Mouse (Mus musculus) activated CD4-positive, CD25-positive, alpha-beta regulatory T cell, adult 4 months (primary cell): ENCODE measurements around the gene Zfp185. TPM values are rescaled to one million over a fixed set of nuclear protein-coding genes. Genes with fewer than 3 reads are reported as not detected.

Experiments used
- ATAC-seq: one replicate; pipeline ENCODE4 v1.8.0; 2017
- polyA plus RNA-seq, 2 experiments: library from polyadenylated mRNA; unstranded; fragments of 100-300 nt; shearing (Covaris generic); gene quantifications; one replicate each; pipeline ENCODE4 v1.2.1; 2017

Zfp185 gene
- not detected for polyA plus RNA-seq

DNA sequence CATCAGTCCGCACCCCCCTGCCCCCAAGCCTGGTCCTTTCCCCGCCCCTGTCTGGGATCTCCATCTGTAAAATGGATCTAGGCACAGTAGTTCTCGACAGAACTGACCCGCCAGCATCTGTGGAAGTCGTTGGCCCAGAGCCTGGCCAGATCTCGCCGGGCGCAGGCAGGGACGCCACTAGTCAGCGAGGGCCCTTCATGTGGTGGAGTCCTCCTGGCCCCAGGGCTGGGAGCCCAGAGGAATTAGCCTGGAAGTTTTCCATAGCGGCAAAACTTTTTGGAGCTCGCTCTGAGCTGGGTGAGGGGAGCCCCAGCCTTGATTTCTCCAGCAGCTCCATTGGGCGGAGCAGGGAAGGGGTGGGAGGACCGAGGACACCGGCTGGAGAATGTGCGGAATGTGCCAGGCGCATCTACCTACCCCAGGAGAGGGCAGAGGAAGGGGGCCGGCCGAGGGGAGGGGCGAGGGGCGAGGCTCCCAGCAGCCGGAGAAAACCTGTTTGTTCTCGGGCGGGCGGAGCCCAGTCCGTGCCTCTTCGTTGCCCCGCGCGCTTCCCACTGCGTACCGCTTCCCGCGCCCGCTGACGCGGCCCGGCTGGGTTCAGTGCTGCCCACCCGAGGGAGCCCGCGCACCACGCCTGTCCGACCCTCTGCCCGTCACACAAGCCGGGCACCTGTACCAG lies at the start of gene Zfp185:
Gene Zfp185 (plus strand): TSS at position 499 of the 679 bp plus-strand sequence.
- ATAC-seq, result no peak

DNA sequence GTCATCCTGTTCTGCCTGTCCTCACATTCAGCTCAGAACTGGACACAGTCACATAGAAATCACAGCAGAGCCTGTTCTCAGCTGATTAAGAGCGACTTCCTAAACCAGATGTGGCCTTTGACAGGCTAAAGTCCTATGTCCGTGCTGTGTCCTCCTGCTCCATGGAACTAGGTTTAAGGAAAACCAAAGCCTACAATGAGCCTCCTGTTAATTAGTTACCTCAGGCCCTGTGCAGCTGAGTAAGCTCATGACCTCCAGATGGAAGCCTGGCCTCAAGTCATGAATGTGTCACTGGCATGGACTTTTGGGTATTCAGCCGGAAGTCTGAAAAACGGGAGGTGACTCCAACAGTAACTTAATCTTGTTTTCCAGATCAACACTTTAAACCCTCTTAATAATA lies 33.7 kb upstream of the Zfp185 start:
- no peak for ATAC-seq

DNA sequence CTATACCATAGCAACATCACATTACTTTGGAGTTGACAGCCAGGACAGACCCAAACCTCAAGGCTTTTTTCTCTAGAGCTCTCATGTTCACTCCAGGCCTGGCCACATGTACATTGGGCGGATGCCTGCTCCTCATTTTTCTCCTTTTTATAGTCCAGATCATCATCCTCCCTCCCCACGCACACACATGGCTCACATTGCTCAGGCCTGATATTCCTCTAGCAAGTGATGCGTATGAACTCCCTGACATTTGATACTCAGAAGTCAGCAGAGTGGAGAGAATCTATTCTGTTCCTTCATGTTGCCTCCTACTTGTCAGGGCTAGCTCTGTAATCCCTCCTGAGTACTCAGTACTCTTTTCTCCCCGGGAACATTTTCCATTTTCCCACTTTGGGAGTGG lies 30.7 kb upstream of the Zfp185 start:
- no peak for ATAC-seq

DNA sequence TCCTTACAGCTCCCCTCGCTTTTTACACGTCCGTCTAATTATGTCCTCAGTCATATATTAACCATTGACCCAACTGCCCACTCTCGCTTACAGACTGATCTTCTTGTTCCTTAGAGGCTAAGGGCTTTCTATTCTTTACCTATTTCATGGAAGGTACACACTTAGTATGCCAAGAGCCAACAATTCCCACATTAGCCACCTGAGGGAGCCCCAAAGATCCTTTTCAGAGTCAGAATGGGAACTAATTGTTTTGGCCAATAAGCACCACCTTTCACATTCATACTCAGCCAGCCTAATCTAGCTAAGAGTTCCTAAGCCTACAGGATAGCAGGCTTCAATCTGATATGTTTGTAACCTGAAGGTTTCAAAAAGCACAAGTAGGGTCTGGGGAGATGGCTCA lies 26.7 kb upstream of the Zfp185 start:
- ATAC-seq, result no peak

DNA sequence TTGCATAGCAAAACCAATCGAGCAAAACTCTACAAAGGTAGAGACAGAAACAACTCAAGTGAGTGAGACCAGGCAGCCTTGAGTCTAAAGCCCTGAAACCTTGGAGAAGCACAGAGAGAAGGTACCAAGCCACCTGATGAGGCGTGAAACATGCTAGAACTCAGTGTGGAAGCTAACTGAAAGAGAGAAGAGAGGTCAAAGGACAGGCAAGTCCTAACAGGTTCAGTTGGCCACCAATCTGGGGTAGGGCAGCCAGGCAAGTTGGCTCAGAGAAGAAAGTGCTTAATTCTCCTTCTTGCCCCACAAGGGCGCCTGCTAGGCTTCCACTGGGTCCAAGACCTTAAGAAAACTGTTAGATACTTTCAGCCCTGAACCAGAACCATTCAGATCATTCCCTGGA lies 25.6 kb upstream of the Zfp185 start:
- ATAC-seq, result no peak

DNA sequence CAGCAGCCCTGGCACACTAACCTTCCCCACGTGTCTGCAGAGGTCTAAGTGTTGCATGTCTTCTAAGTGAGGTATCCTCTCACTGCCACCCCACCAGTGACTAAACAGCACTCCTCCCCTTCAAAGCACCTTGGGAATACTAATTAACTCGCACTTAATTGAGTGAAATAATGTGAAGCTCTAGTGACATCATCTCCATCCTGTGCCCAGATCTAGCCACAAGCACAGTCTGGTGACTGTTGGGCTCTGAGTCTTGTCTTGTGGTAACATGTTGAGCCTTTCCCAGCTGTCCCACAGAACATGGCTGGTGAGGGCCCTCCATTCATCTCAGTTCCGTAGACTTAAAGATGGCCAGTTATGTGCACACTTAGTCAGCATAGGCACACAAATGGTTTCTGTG lies 24.4 kb upstream of the Zfp185 start:
- ATAC-seq, result no peak

DNA sequence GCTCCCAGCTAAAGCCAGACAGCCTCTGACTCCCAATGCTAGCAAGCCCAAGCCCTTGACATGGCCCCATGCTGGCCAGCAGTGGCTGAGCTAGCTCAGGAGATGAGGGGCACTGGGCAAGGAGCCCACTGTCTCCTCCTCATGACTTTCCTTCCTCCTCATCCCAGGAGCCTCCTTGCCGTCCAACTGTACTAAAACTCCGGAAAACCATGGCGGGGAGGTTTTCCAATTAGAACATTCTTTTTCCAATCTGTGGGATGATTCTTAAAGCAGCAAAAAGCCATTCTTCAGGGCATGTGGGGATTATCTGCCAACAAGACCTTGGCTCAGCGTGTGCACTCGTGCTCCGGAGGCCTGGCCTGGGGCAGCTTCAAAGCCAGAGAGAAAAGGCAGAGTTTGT lies 4.3 kb upstream of the Zfp185 start:
- ATAC-seq, result no peak

DNA sequence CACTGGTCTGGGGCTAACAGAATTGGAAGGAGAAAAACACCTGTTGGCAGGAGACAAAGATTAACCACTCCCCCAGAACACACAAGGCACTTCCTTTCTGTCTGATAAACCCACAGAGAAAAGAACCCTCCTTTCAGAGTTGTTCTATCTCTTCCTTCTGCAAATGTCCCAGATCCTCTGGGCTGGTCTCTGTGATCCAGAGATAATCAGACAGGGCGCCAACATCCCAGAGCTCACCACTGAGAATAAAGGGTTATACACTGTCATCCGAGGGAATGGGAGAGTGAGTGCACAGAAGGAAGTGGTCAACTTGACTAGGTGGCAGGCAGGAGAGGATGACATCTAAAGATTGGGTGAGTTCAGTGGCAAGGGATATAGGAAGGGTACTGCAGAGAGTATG lies 1.5 kb upstream of the Zfp185 start:
- ATAC-seq, result no peak

DNA sequence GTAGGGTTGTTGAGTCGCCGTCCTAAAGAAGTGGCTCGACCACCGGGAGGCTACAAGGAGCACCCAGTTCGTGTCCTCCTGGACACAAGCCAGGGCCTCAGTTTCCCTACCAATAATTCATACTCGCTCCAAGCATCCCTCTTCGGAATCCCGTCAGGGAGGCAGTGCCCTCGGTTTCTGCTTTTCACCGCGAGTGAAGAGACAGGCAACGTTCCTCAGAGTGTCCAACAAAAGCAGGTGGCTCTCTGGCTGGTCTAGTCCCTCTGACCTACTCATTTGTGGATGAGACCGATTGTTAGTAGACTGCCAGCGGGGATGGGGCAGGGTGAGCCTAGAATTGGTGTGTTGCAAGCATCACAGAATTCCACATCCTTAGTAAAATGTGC lies 374 bp downstream of the Zfp185 start:
- no peak for ATAC-seq

DNA sequence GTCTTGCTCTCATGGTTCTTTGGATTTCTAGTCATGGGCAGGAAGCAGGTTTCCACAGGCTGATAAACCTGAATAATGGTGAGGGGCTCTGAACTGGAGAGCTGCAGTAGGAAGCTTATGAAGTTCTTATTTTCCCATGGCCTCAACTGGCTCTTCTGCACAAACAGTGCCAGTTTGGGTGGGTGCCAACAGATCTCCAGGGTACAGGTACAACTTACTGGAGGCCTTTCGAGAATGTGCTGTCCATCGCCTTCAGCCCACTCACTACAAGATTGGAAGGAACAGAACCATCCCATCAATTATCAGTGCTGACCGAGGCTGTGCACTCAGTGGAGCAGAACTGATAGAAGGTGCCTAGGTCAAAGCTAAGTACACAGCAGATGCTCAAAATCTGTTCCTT lies 1.3 kb downstream of the Zfp185 start:
- no peak for ATAC-seq

DNA sequence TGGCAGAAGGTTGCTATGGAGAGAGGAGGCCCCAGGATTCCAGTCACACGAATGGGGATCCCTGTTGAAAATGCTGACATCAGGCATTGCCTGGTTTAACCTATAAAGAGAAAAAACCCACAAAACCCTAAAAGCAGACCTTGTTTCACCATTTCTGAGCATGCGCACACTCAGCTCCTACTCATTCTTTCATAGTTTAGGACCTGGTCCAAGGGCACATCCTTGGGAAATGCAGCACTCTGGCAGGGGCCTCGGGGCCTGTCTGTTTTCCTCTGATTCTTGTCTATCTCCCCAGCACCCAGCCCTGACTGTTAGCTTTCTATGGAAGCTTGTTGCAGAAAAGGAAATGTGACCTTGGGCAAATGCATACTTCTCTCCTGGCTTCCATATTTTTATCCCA lies 3.4 kb downstream of the Zfp185 start:
- ATAC-seq, result no peak

DNA sequence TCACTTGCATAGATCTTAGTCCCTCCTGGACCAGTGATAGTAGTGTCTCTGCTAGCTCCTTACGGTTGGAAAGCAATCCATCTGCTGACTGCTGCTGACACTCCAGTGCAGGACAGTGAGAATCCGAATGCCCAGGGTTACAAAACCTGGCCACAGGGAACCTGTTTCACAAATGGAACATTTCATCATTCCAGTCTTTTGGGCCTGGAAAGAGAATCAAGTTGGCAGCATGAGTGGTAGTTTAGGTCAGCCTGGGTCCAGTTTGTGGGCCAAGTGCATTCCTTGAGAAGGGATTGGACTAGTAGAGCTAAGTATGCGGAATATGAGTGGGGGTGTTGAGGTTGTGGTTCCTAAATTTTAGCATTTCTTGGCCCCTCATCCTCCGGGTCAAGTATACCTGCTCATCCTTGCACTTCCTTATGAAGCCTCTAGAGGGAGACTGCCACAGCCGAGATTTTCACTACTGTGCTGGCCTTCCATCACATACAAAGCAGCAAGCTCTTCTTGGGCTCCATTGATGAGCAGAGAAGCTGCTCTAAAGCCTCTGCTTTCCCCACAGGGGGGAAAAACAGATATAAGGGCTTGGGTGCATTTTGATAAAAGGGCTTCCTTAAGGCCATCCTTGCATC lies 5.3 kb downstream of the Zfp185 start:
- peak; percentile 54 for ATAC-seq

DNA sequence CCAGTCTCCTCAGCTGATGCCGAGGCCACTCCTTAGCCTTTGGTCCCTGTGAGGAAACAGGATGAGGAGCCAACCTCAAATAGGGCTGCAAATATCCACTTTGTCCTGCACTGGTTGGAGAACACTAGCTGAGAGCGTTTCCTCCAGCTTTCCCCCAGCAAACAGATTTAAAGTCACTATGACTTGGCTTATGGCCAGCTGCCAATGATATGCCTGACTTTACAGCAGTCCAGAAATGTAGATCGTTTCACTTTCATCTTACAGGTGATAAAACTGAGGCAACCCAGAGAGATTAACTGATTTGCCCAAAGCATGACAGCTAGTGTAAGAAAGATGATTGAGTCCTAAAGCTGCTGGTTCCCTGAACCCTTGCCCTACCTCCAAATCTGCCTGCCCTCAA lies 8.4 kb downstream of the Zfp185 start:
- ATAC-seq, result no peak

DNA sequence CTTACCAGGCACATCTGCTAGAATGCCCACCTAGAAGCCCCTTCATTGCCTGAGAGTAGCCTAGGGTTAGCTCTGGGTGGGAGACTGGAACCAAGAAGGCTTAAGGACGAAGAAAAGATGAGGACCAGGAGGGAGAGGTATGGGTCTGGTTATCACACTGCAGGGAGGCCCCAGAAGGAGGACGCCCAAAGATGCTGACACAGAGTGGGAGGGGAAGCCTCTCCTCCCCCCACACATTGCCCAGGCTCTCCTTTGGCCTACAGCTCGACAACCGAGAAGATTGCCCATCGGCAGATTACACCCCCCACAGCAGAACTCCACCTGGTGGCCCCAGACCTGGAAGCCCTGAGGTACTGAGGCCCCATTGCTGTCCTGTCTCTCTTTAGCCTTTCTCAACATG lies 16.0 kb downstream of the Zfp185 start:
- ATAC-seq, result no peak

DNA sequence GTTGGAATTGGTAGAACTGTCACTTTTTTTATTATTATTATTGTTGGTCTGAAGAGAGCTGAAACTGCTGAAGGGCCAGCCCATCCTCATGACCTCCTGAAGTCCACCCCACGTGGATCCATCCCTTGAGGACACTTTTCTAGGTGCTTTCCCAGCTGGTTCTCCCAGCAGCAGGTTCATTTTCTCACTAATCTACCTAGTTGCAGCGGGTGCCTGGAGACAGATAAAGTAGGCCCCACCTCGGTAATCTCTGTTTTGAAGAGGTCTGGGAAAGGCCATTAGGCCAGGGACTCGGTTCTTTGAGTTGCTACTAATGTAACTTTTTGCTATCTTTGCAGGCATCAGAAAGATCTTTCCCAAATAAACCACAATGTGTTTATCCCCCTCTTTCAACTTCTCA lies 18.5 kb downstream of the Zfp185 start:
- no peak for ATAC-seq

DNA sequence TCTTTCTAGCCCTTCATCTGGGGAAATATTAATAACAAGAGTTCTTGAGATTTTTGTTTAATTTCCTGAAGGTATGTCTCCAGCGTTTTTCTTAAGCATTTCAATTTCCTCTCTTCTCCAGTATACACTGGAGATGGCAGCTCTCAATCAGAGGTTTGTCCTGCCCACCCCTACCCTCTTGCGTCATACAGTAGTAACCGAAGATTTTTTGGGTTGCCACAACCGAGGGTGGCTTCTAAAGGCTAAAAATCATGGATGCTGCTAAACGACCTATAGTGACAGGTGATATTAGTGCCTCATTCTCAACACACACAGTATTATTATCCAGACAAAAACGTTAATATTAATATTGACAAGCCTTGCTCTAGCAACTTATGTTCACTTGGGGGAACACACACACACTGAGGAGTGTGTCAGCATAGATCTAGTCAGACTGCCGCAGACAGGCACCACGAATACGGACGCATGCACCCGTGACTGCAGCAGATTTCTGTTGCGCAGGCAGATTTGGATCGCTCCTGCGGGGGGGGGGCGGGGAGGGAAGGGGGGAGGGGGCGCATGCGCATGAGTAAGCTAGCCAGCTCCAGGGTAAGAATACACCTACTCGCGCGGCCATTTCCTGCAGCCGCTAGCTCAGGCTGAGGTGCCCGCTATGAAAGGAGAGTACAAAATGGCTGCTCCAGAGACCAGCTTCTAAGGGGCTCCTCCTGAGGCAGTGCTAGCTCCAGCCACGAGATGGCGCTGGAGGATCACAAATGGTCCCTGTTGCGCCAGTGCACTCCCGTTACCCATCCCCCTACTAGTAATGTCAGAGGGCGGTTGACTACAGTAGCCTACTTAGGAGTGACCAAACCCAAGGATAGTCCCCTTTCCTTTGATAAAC lies 20.7 kb downstream of the Zfp185 start:
- peak; percentile 88 for ATAC-seq

DNA sequence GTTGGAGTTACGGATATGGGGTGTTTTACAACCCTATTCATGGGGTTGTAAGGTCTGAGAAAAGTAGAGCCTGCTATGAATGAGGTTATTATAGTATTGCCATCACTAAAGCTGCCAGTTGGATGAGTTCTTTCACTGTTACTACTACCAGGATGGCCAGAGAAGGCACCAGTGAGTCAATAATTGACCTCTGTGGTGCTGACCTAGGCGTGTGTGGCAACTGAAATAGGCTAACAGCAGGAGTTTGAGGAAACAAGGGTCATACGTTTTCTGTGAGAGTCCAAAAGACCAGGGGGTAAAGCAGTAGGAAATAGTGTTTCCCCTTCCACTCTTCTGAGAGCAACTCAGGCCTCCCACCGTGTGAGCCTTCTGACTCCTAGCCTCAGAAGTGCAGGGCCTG lies 25.7 kb downstream of the Zfp185 start:
- ATAC-seq, result no peak

DNA sequence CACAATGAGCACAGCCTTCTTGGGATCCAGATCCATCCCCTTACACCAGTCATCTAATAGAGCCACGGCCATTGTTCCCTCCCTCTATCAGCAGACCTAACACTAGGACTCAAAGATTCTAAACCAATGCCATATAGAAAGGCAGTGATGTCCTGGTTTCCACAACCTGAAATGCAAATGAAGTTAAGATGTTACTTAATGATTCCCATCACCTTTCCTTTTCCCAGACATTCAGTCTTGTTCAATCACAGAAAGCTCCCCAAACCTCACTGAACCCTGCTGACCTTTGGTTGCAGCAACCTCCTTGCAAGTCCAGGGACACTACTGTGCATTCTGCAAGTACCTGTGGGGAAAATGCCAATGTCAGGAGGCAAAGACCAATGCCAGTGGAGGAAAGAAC lies 49.9 kb downstream of the Zfp185 start, which contains the start of gene Pnma5:
Gene Pnma5 (minus strand): TSS at position 101 of the 400 bp plus-strand sequence.
- ATAC-seq, result no peak

DNA sequence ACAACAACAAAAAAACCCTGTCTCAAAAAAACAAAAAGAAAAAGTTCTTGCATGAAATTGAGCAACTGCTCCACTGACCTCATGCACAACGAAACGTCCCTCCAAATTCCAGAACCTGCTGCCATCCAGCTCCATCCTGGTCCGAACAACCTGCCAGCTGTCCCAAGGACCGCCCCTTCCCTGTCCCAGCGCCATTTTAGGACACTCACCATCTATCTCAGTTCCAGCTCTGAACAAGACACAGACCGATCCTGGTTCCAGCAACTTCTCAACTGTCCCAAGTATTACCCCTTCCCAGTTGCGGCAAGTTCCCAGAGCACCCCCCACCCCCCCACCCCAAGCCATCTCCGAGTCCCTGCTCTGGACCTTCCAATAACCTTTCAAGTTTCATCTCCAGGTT lies 51.7 kb downstream of the Zfp185 start:
- no peak for ATAC-seq

DNA sequence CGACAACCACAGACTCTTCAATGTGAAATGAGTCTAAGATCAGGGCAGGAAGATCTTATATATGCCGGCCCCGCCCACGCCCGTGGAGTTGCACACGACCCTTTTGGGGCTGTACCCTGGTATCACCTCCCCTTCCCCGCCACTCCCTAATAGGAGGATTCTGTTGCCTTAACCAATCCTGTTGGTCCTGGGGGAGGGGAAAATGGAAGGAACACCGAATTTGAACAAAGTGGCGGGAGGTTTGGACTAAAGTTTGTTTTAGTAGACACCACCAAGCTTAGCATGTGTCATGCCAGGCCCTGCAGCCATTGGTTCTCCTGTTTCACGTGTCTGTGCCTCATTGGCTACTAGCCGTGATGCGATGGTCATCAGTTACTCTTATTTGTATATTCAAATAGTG lies 52.5 kb downstream of the Zfp185 start:
- no peak for ATAC-seq

DNA sequence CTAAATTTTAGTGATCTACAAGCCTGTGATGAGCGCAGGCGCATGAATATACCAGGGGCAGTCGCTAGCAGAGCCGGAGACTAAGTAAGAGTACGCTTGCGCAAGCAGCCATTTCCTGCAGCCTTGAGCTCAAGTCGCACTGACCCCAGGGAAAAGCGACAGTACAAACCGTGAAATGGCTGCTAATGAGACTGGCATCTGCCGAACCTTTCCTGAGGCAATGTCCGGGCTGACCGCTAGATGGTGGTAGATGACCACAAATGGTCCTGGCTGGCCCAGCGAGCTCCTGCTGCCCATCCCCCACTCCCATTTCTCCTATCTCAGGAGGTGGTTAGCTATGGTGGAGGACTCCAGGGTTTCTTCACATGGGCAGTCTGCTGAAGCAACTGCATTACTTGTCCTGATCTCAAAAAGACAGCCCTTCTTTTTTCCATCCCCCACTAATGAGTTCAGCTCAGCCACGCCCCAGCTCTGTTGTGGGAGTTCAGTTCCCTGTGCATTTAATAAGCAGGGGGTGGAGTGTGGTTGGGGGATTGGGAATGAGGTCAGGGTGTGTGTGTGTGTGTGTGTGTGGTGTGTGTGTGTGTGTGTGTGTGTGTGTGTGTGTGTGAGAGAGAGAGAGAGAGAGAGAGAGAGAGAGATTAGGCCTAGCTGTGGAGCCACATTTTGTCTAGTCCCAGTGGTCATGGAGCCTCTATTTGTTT lies 66.9 kb downstream of the Zfp185 start:
- ATAC-seq, result peak; percentile 92

DNA sequence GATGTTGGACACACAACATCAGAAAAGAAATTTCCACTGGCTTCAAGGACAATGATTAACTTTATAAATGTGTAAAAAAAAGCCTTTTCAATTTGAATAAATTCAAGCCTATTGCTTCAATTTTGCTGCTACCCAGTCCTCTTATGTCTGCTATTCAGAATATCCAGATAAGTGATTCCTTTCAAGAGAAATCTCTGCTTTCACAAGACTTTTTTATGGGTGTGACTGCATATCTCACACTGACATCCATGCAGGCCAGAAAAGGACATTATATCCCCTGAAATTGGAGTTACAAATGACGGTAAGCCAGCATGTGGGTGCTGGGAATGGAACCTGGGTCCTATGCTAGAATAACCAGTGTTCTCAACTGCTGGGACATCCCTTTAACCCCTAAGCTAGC lies 74.4 kb downstream of the Zfp185 start:
- ATAC-seq, result no peak

DNA sequence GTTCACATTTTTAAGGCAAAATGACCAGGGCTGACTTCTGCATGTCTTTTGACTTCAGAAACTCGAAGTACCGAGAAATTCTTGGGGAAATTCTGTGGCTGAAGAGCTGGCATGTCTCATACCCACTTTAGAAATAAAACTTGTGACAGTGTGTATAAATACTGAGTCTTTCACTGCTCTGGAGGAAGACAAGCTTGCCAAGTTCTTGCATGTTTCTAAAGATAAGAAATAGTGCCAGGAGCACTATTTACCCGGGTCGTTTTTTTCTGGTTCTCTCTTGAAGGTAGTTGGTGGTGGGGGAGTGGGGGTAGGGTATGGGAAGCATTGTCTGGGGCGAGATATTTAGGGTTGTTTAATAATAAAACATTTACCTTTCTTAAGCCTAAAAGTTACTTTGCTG lies 75.2 kb downstream of the Zfp185 start:
- ATAC-seq, result no peak
